Mouse (Mus musculus) E14TG2a.4 (cell line): ENCODE data around the gene Klhl32.

ENCODE experiments used
- CTCF ChIP-seq: conservative IDR thresholded peaks from 2 replicates; pipeline ENCODE4 v1.5.1; 2014; ENCODE audit warnings: low read length
- NANOG ChIP-seq: IDR thresholded peaks from 2 replicates; pipeline ENCODE4 v1.6.1; 2014; ENCODE audit warnings: borderline replicate concordance, low read length, mixed read lengths
- POU5F1 ChIP-seq: IDR thresholded peaks from 2 replicates; pipeline ENCODE4 v1.6.1; 2014; ENCODE audit warnings: low read length, borderline replicate concordance

GRCm38 (mm10) chr4:24598637-24599036, 252.3 kb downstream of the Klhl32 start:
- TF ChIP-seq CTCF (no peak), POU5F1 (no peak), NANOG (no peak)
